Mouse (Mus musculus): ENCODE results near the gene Dnah10. TPM values are rescaled to one million over a fixed set of nuclear protein-coding genes. Genes with fewer than 3 reads are reported as not detected.

Dnah10 gene
- not detected in 2 replicates for polyA plus RNA-seq (2012; ENCODE audit: insufficient read depth, insufficient read length, missing spikeins)

GRCm38 (mm10) chr5:124724997-124725396 lies at the start of gene Dnah10:
TSS of gene Dnah10 (plus strand) at chr5:124725085.
- no peak within 1 kb of the TSS for H3K27ac ChIP-seq (ENCODE audit: insufficient read depth, low read depth, low read length)
- no peak within 1 kb of the TSS for H3K4me3 ChIP-seq (ENCODE audit: insufficient read depth, low read length)
- H3K4me1 ChIP-seq (ENCODE audit: control insufficient read depth, insufficient read depth, low read length) = peaks cover 5% of the 10 kb centered on the region; the same call in 1 of the 2 replicates
- TF ChIP-seq CTCF (IDR thresholded peaks at IDR 0.05; ENCODE audit: low read depth, low read length) (no peak), POLR2A (IDR thresholded peaks at IDR 0.05; ENCODE audit: borderline replicate concordance, low read depth, low read length) (no peak)

- no peaks in the 10 kb centered on the region for H3K4me1 ChIP-seq (ENCODE audit: control insufficient read depth, insufficient read depth, low read length)
- TF ChIP-seq CTCF (IDR thresholded peaks at IDR 0.05; ENCODE audit: low read depth, low read length) = no peak
- no peak for TF ChIP-seq POLR2A (IDR thresholded peaks at IDR 0.05; ENCODE audit: borderline replicate concordance, low read depth, low read length)
- H3K4me3 ChIP-seq (ENCODE audit: insufficient read depth, low read length) = no peak overlapping the region
- H3K27ac ChIP-seq (ENCODE audit: insufficient read depth, low read depth, low read length) = no peak overlapping the region
Observed at GRCm38 (mm10) chr5:124713741-124714140, 11.1 kb upstream of the Dnah10 start.

GRCm38 (mm10) chr5:124715135-124715534 lies 9.8 kb upstream of the Dnah10 start:
- Histone ChIP-seq H3K27ac (ENCODE audit: insufficient read depth, low read depth, low read length) (no peak overlapping the region), H3K4me3 (ENCODE audit: insufficient read depth, low read length) (no peak overlapping the region), H3K4me1 (ENCODE audit: control insufficient read depth, insufficient read depth, low read length) (no peaks in the 10 kb centered on the region)
- TF ChIP-seq CTCF (IDR thresholded peaks at IDR 0.05; ENCODE audit: low read depth, low read length) (no peak), POLR2A (IDR thresholded peaks at IDR 0.05; ENCODE audit: borderline replicate concordance, low read depth, low read length) (no peak)

DNA sequence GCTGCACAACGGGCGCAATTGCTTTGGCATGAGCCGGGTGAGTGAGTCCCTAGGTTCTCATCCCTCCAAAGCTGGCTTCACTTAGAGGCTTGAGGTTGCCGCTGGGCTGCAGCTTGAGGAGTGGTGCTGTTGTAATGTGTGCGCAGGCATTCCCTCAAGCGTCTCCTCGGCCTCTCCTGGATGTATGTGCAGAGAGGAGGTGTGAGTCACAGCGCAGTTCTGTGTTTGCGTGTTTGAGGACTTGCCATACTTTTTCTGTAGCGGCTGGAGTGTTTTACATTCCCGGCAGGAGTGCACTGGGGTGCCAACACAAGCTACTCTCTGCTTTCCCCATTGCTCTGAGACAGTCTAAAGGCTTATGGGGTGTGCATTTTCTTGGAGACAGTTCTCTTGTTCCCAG lies 6.9 kb upstream of the Dnah10 start:
- H3K27ac ChIP-seq (ENCODE audit: insufficient read depth, low read depth, low read length) = no peak overlapping the region
- TF ChIP-seq CTCF (IDR thresholded peaks at IDR 0.05; ENCODE audit: low read depth, low read length) = no peak
- TF ChIP-seq POLR2A (IDR thresholded peaks at IDR 0.05; ENCODE audit: borderline replicate concordance, low read depth, low read length) = no peak
- no peak overlapping the region for H3K4me3 ChIP-seq (ENCODE audit: insufficient read depth, low read length)
- no peaks in the 10 kb centered on the region for H3K4me1 ChIP-seq (ENCODE audit: control insufficient read depth, insufficient read depth, low read length)

- TF ChIP-seq POLR2A (IDR thresholded peaks at IDR 0.05; ENCODE audit: borderline replicate concordance, low read depth, low read length) = no peak
- no peak for TF ChIP-seq CTCF (IDR thresholded peaks at IDR 0.05; ENCODE audit: low read depth, low read length)
- no peak overlapping the region for H3K27ac ChIP-seq (ENCODE audit: insufficient read depth, low read depth, low read length)
- no peak overlapping the region for H3K4me3 ChIP-seq (ENCODE audit: insufficient read depth, low read length)
- no peaks in the 10 kb centered on the region for H3K4me1 ChIP-seq (ENCODE audit: control insufficient read depth, insufficient read depth, low read length)
Observed at GRCm38 (mm10) chr5:124718396-124718795, 6.5 kb upstream of the Dnah10 start.

DNA sequence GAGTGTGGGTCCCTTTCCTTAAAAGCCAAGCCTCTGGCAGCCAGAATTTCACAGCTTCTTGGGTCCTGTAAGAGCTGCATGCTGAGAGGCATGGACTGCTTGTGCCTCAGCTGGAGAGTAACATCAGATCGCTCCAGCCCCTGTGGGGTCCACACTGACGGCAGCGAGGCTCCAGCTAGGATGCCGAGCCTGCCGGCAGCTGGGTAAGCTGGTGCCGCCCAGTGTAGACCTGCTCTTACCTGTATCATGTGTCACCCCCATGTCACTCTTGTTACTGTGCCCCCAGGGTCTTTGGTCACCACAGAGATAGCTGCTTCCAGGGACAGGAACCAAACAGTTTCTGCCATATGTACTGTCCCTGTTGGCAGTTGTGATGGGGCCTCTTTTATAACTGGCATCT lies 1.8 kb upstream of the Dnah10 start:
- TF ChIP-seq POLR2A (IDR thresholded peaks at IDR 0.05; ENCODE audit: borderline replicate concordance, low read depth, low read length) = no peak
- TF ChIP-seq CTCF (IDR thresholded peaks at IDR 0.05; ENCODE audit: low read depth, low read length) = no peak
- peaks cover 4% of the 10 kb centered on the region; the same call in 1 of the 2 replicates for H3K4me1 ChIP-seq (ENCODE audit: control insufficient read depth, insufficient read depth, low read length)
- H3K4me3 ChIP-seq (ENCODE audit: insufficient read depth, low read length) = no peak overlapping the region
- no peak overlapping the region for H3K27ac ChIP-seq (ENCODE audit: insufficient read depth, low read depth, low read length)

GRCm38 (mm10) chr5:124729662-124730206 lies 4.8 kb downstream of the Dnah10 start:
- Histone ChIP-seq H3K27ac (ENCODE audit: insufficient read depth, low read depth, low read length) (no peak overlapping the region), H3K4me3 (ENCODE audit: insufficient read depth, low read length) (peak overlapping the region; percentile 29), H3K4me1 (ENCODE audit: control insufficient read depth, insufficient read depth, low read length) (peaks cover 5% of the 10 kb centered on the region; the same call in 1 of the 2 replicates)
- TF ChIP-seq POLR2A (IDR thresholded peaks at IDR 0.05; ENCODE audit: borderline replicate concordance, low read depth, low read length) = no peak
- no peak for TF ChIP-seq CTCF (IDR thresholded peaks at IDR 0.05; ENCODE audit: low read depth, low read length)

- Histone ChIP-seq H3K27ac (ENCODE audit: insufficient read depth, low read depth, low read length) (no peak overlapping the region), H3K4me3 (ENCODE audit: insufficient read depth, low read length) (no peak overlapping the region), H3K4me1 (ENCODE audit: control insufficient read depth, insufficient read depth, low read length) (0 out of 2 replicates have a peak, but pooled peaks cover 2% of the 10 kb centered on the region)
- TF ChIP-seq POLR2A (IDR thresholded peaks at IDR 0.05; ENCODE audit: borderline replicate concordance, low read depth, low read length) (no peak), CTCF (IDR thresholded peaks at IDR 0.05; ENCODE audit: low read depth, low read length) (no peak)
Observed at GRCm38 (mm10) chr5:124733961-124734360, 9.1 kb downstream of the Dnah10 start.

- TF ChIP-seq CTCF (IDR thresholded peaks at IDR 0.05; ENCODE audit: low read depth, low read length) = no peak
- TF ChIP-seq POLR2A (IDR thresholded peaks at IDR 0.05; ENCODE audit: borderline replicate concordance, low read depth, low read length) = no peak
- no peak overlapping the region for H3K27ac ChIP-seq (ENCODE audit: insufficient read depth, low read depth, low read length)
- no peak overlapping the region for H3K4me3 ChIP-seq (ENCODE audit: insufficient read depth, low read length)
- no peaks in the 10 kb centered on the region for H3K4me1 ChIP-seq (ENCODE audit: control insufficient read depth, insufficient read depth, low read length)
Observed at GRCm38 (mm10) chr5:124741898-124742599, 17.2 kb downstream of the Dnah10 start.

GRCm38 (mm10) chr5:124743841-124744240 lies 19.0 kb downstream of the Dnah10 start:
- Histone ChIP-seq H3K4me1 (ENCODE audit: control insufficient read depth, insufficient read depth, low read length) (no peaks in the 10 kb centered on the region), H3K4me3 (ENCODE audit: insufficient read depth, low read length) (no peak overlapping the region), H3K27ac (ENCODE audit: insufficient read depth, low read depth, low read length) (no peak overlapping the region)
- TF ChIP-seq POLR2A (IDR thresholded peaks at IDR 0.05; ENCODE audit: borderline replicate concordance, low read depth, low read length) = no peak
- TF ChIP-seq CTCF (IDR thresholded peaks at IDR 0.05; ENCODE audit: low read depth, low read length) = no peak

All from bone marrow macrophage, adult 2 months (primary cell).